Mouse (Mus musculus): ENCODE measurements around the gene Atxn3. TPM values are rescaled to one million over a fixed set of nuclear protein-coding genes. Genes with fewer than 3 reads are reported as not detected.
A peak's percentile ranks its signal among the peaks of the same experiment; 100 is the strongest.

The Atxn3 gene
- total RNA-seq, 1 experiment: 23.0 TPM

DNA sequence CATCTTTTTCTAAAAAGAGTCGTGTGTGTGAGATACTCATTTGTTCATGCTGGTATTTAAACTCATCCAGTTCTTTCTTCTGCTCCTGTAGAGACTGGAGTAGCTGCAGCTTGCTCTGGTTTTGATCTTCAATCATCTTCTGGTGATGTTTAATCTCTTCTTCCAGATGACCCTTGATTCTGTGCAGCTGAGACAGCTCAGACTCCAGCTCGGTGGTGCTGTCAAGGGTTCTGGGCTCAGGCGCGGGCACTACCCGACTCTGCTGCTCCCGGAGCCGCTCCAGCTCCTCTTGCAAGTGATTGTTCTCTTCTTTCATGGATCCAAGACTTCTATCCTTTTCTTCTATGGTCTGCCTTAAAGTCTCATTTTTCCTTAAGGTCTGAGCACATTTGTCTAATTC is 73.1 kb downstream of the Atxn3 start:
- no peaks in the 10 kb centered on the region; a peak in 1 of 4 replicates for H3K4me1 ChIP-seq (ENCODE audit: control insufficient read depth in 2 of 2, insufficient read depth in 2 of 2, low read length in 2 of 2, poor library complexity in 1 of 2)

DNA sequence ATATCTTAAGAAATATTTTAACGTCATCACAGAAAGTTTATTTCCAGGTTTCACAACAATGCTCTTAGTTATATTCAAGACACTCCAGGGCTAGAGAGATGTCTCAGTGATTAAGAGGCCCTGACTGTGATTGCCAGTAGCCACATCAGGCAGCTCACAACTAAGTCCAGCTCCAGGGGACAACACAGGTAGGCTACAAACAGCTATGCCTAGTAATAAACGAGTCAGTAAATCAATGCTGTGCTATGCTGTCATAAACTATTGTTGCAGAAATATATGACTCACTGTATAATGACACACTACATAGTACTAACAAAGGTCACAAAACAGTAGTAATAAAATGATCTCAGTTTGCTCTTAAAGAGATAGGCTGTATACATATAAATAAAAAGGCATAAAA is 81.7 kb downstream of the Atxn3 start:
- TF ChIP-seq ZC3H11A (IDR thresholded peaks at IDR 0.05; ENCODE audit: borderline replicate concordance, low read depth, low read length) (no peak), ZNF384 (IDR thresholded peaks at IDR 0.05; ENCODE audit: low read depth, low read length) (no peak), MAFK (IDR thresholded peaks at IDR 0.05; ENCODE audit: insufficient read depth, low read depth, low read length) (no peak), CHD2 (IDR thresholded peaks at IDR 0.05; ENCODE audit: low read depth, low read length) (no peak), HCFC1 (IDR thresholded peaks at IDR 0.05; ENCODE audit: borderline replicate concordance, insufficient read depth, low read length) (no peak)
- H3K4me3 ChIP-seq (ENCODE audit: insufficient read depth in 1 of 2, low read depth in 1 of 2, low read length in 2 of 2, poor library complexity in 1 of 2, severe bottlenecking in 1 of 2): no peak overlapping the region
- DNase-seq (ENCODE audit: low read depth, low spot score): no peak
- peaks cover 1% of the 10 kb centered on the region; the same call in 1 of the 2 replicates for H3K36me3 ChIP-seq (ENCODE audit: control insufficient read depth, insufficient read depth, low read length, poor library complexity, severe bottlenecking)
- no peaks in the 10 kb centered on the region; a peak in 1 of 4 replicates for H3K4me1 ChIP-seq (ENCODE audit: control insufficient read depth in 2 of 2, insufficient read depth in 2 of 2, low read length in 2 of 2, poor library complexity in 1 of 2)
- H3K9me3 ChIP-seq (ENCODE audit: control insufficient read depth, insufficient read depth, low read depth, low read length): no peaks in the 10 kb centered on the region
- no peak overlapping the region for H3K9ac ChIP-seq (ENCODE audit: insufficient read depth, low read depth, low read length, poor library complexity, severe bottlenecking)
- no peak overlapping the region for H3K27ac ChIP-seq (ENCODE audit: insufficient read depth, low read depth, low read length, poor library complexity, severe bottlenecking)
- in situ Hi-C loops (cut with MboI; ENCODE audit: low sequenced_read_pairs in 2 of 2, unreplicated experiment in 2 of 2): no loop called here

More for the DNA sequence above, 73.1 kb downstream of the Atxn3 start:
- H3K9ac ChIP-seq (ENCODE audit: insufficient read depth, low read depth, low read length, poor library complexity, severe bottlenecking): no peak overlapping the region
- TF ChIP-seq MAFK (IDR thresholded peaks at IDR 0.05; ENCODE audit: insufficient read depth, low read depth, low read length): no peak
- TF ChIP-seq ZC3H11A (IDR thresholded peaks at IDR 0.05; ENCODE audit: borderline replicate concordance, low read depth, low read length): no peak
- TF ChIP-seq HCFC1 (IDR thresholded peaks at IDR 0.05; ENCODE audit: borderline replicate concordance, insufficient read depth, low read length): no peak
- TF ChIP-seq ZNF384 (IDR thresholded peaks at IDR 0.05; ENCODE audit: low read depth, low read length): no peak
- no peak for TF ChIP-seq CHD2 (IDR thresholded peaks at IDR 0.05; ENCODE audit: low read depth, low read length)
- no peak overlapping the region for H3K4me3 ChIP-seq (ENCODE audit: insufficient read depth in 1 of 2, low read depth in 1 of 2, low read length in 2 of 2, poor library complexity in 1 of 2, severe bottlenecking in 1 of 2)
- no peak overlapping the region for H3K27ac ChIP-seq (ENCODE audit: insufficient read depth, low read depth, low read length, poor library complexity, severe bottlenecking)
- DNase-seq (ENCODE audit: low read depth, low spot score): no peak
- no peaks in the 10 kb centered on the region for H3K9me3 ChIP-seq (ENCODE audit: control insufficient read depth, insufficient read depth, low read depth, low read length)
- in situ Hi-C loops (cut with MboI; ENCODE audit: low sequenced_read_pairs in 2 of 2, unreplicated experiment in 2 of 2): no loop called here
- peaks cover 5% of the 10 kb centered on the region for H3K36me3 ChIP-seq (ENCODE audit: control insufficient read depth, insufficient read depth, low read length, poor library complexity, severe bottlenecking)

DNA sequence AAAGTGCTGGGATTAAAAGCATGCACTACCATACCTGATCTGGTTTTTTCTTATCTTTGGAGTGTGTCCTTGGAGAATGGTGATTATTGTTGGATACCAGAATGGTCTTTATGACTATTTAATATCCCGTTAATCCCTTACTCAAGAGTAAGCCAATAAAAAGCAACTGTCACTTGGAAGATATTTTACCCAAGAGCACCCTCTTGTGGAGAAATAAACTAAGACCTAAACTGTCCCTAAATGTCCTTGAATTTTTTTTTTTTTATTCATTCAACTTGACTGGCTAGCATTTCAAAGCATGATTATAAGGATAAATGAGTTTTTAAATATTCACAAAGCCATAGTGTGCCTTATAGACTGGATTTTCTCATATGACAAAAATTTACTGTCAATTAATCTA is 82.9 kb downstream of the Atxn3 start:
- peak; percentile 43 for DNase-seq (ENCODE audit: low read depth, low spot score)
- H3K27ac ChIP-seq (ENCODE audit: insufficient read depth, low read depth, low read length, poor library complexity, severe bottlenecking): no peak overlapping the region
- H3K4me3 ChIP-seq (ENCODE audit: insufficient read depth in 1 of 2, low read depth in 1 of 2, low read length in 2 of 2, poor library complexity in 1 of 2, severe bottlenecking in 1 of 2): no peak overlapping the region
- no peaks in the 10 kb centered on the region for H3K9me3 ChIP-seq (ENCODE audit: control insufficient read depth, insufficient read depth, low read depth, low read length)
- TF ChIP-seq ZNF384 (IDR thresholded peaks at IDR 0.05; ENCODE audit: low read depth, low read length) (peak; percentile 92), ZC3H11A (IDR thresholded peaks at IDR 0.05; ENCODE audit: borderline replicate concordance, low read depth, low read length) (no peak)
- H3K36me3 ChIP-seq (ENCODE audit: control insufficient read depth, insufficient read depth, low read length, poor library complexity, severe bottlenecking): peaks cover 1% of the 10 kb centered on the region; the same call in 1 of the 2 replicates
- H3K4me1 ChIP-seq (ENCODE audit: control insufficient read depth in 2 of 2, insufficient read depth in 2 of 2, low read length in 2 of 2, poor library complexity in 1 of 2): no peaks in the 10 kb centered on the region
- in situ Hi-C loops (cut with MboI; ENCODE audit: low sequenced_read_pairs in 2 of 2, unreplicated experiment in 2 of 2): no loop called here
- no peak overlapping the region for H3K9ac ChIP-seq (ENCODE audit: insufficient read depth, low read depth, low read length, poor library complexity, severe bottlenecking)

Other genes with a start within 250 kb of the Atxn3 start
- 0.36 and 0.74 TPM in 2 replicates for gene Tc2n, start 239.7 kb downstream of the Atxn3 start, total RNA-seq (2012; rRNA removed)
- 0.63 and 0.76 TPM in 2 replicates for gene Fbln5, start 139.2 kb downstream of the Atxn3 start, total RNA-seq (2012; rRNA removed)
- 15.7 and 16.4 TPM in 2 replicates for gene Trip11, start 45.0 kb downstream of the Atxn3 start, total RNA-seq (2012; rRNA removed)
- gene Cpsf2, start 17.7 kb upstream of the Atxn3 start, total RNA-seq (2012; rRNA removed): 26.9 and 30.5 TPM in 2 replicates
- 0.27 TPM in 1 of 2 replicates, not detected in the other for gene Slc24a4, start 170.5 kb upstream of the Atxn3 start, total RNA-seq (2012; rRNA removed)